Mouse (Mus musculus) G1E-ER4 (cell line): ENCODE results near the gene Fryl. TPM values are rescaled to one million over a fixed set of nuclear protein-coding genes. Genes with fewer than 3 reads are reported as not detected.

Experiments
- GATA1 ChIP-seq: IDR thresholded peaks from one replicate; pipeline ENCODE4 v1.8.0; 2012; ENCODE audit warnings: low read length, inconsistent platforms
- polyA plus RNA-seq: library from polyadenylated mRNA; stranded (reverse); fragments of >175 nt; gene quantifications from 2 replicates; pipeline ENCODE4 v1.2.3, GENCODE M21; 2012

Gene Fryl
- polyA plus RNA-seq, 1 experiment = 125 TPM

DNA sequence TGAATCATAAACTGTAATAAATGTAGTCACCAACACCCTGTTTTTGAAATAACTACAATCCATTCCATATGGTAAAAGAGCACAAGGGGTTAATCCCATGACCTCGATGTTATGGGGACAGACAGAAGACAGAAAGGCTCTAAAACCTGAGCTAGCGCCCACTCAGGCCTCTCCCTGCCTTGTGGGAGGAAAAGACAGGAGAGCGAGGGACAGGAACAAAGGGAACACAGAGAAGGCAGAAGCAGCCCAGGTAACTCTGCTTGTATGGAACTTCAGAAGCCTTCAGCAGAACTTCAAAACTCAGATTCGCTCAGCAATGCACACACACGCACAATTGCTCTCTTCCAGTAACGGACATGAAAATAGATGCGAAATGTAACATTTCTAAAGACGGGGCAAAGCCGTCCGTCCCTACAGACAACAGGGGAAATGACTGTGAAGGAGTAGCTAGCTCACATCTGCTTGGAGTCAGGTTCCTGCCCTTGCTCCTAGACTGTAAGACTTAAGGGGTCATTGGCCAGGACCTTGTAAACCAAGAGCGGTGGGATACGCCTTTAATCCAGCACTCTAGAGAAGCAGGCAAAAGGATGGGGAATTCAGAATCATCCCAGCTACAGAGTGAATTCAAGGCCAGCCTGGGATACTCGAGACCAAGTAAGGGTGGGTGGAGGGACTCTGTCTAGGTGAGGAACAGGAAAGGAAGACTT is 63.4 kb downstream of the Fryl start:
- TF ChIP-seq GATA1 = no peak

DNA sequence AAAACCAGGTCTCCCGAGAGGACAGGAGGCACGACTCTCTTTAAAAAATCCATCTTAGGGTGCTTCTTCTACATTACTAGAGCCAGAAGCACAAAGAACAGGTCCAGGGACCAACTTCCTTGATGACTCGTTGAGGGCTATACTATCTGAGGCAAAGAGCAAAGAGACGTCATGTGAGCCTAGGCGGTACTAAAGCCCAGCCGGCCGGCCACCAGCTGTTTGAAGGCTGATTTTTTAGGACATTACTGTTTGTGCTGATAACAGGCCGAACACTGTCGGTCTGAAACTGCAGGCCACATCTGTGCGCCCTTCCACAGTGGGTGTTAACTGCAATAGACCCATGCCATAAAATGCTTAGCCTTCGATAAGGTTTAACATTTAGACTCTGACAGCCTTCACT is 64.7 kb downstream of the Fryl start:
- TF ChIP-seq GATA1 = peak; percentile 60

DNA sequence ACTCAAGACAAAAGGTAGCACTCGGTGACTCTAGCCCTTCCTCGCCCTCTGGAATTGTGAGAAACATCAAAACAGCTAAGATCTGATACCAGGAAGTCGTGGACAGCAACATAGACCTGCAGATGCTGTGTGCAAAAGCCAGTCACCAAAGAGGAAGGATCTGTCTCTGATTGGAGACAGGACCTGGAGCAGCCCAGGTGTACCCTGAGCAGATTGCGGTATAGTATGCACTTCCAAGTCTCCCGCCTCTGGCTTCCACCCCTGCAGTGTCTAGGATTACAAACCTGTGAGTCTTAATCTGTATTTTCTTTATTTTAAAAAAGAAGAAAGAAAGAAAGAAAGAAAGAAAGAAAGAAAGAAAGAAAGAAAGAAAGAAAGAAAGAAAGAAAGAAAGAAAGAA is 66.3 kb downstream of the Fryl start:
- TF ChIP-seq GATA1 = no peak

DNA sequence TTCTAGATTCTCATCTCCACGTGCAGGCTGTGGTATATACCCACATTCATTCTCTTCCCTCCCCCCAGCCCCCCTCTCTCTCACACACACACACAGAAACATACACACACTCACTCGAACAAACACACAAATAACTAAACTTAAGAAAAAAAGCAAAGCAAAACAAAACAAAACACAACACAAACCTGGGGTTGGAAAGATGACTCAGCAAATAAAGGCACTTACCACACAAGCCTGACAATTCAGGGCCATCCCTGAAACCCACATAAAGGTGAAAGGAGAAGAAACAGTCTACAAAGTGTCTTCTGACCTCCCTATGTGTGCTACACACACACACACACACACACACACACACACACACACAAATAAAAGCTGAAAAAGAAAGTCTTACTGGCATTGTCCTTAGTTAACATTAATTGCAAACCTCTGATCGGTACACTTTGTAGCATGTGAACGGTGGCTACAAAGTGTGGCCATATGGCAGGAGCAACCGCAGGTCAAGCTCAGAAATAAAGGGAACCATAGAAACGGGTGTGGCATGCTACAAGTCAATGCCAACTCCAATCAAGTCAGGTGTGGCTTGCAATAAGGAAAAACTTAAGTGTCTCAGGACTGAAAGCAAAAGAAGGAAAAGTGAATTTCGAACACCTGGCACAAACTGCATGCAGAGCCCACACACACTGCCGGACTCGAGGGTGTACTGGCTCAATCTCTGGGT is 66.8 kb downstream of the Fryl start:
- no peak for TF ChIP-seq GATA1

DNA sequence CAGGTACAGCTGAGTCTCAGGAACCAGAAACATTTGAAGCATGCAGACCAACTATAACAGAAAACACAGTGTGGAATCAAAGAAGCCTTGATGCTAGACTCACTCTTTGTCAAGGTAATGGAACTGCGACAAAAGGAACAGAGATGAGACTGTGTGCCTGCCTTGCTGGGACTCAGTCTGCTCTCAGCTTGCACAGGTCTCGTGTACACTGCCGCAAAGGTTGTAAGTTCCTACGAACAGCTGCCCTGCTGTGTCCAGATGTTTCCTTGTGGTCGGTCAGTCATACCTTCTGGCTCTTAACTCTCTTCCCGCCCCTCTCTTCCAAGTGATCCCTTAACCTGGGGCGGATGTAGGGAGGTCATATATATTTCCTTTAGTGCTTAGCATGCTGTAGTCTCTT is 67.8 kb downstream of the Fryl start:
- TF ChIP-seq GATA1 = no peak

DNA sequence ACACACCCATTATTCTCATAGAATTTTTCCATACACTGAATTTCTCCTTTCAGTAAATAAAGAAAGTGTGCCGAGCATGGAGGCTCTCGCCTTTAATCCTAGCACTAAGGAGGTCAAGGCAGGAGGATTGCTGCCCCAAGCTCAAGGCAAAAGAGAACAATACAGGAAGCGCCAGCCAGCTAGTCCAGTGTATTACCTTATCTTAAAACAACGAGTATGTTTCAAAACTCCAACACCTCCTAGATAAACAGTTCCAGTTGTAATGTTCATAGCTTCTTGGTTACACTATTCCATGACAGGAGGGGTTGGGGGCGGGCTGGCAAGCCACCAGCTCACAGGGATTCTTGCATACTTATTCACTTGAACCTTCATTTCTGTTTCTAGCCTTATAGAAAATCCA is 68.3 kb downstream of the Fryl start:
- TF ChIP-seq GATA1 = no peak

DNA sequence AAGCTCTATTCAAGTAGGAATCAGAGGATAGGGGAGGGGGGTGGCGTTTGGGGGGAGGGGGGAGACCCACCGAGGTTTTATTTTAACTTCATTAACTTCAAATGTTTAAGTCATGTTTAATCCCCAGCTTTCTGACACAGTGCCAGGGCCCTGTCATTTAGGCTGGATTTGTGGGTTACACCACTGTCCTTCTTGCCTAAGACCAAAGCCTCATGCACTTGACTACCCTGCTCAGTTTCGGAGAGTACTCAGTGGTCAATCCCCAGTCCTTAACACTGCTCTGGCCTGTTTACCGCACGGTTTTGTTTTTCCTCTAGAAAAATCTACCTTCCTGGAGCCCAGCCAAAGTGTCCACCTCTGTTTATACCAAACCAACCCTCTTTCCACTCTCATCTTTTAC is 69.5 kb downstream of the Fryl start:
- TF ChIP-seq GATA1 = no peak

DNA sequence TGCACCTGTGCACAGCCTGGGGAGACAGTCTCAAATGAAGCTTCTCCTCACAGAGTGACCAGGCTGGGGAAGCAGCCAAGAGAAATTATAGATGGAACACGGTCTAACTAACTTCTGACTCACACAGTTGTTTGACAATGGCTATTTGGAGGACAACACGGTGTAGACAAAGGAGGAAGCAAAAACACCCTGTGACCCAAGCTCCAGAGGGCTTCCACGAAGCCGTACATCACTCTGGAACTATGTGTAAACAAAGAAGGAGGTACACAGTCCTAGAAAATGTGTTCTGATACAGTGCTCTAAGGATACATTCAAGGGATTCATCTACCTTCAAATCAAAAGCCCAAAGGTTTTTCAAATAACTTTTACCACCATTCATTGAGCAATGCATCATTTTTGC is 71.0 kb downstream of the Fryl start:
- no peak for TF ChIP-seq GATA1

DNA sequence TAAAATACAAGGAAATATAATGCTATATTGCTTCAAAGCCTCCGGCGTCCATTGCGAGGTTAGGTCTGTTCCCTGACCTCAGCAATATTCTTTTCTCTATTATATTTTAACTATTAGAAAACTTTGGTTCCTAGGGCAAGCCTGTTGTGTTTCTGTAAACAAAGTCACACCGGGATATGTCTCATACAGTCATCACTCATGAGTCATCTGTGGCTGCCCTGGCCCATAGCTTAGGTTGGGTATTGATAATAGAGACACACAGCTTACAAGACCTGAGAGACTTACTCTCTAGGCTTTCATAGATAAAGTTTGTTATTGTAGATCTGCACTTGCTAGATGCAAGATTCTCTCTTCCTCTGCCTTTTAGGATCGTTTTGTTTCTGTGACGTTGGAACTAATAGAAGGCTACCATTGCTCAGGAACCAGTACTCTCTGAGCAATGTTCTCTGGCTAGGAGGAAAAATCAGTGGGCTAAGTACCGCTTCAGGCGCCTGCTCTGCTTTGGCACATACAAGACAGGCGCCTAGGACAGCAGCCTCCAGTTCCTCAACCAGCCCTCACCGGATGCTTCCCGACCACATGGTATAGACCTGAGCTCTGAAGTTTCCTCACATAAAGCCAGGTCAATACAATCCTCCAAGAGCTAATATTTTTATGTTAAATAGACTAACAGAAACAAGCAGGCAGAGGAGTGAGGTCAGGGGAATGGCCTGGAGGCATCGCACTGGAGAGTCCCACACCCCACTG is 73.5 kb downstream of the Fryl start:
- no peak for TF ChIP-seq GATA1

DNA sequence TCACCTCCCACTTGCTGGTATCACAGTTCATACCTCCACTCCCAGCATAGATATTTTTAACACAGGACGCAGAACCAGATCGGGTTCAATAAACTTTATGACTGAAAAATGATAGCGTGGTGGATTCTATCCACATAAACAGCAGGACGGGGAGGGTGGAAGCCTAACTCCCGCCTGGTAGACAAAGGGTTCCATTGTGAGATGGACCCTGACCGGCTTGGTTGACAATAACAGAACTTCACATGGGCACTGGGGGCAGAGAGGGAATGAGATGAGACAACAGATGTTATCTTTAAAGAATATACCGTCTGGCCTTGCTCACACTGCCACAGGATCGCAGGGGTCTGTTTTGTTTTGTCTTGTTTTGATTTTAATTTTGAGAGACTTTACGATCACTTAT is 74.2 kb downstream of the Fryl start:
- no peak for TF ChIP-seq GATA1

DNA sequence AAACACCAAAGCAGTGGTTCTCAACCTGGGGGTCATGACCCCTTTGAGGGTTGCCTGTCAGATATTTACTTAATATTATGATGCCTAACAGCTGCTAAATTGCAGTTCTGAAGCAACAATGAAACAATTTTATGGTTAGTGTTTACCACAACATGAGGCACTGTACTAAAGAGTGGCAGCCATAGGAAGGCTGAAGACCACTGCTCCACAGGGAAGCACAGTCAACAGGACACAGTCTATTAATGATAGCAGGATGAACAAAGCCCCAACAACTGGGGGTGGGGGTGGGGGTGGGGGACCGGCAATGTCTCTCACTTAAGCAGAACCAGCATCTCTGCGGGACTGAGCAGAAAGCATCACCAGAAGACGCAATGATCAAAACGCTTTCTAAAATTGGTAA is 80.1 kb downstream of the Fryl start:
- TF ChIP-seq GATA1 = no peak

DNA sequence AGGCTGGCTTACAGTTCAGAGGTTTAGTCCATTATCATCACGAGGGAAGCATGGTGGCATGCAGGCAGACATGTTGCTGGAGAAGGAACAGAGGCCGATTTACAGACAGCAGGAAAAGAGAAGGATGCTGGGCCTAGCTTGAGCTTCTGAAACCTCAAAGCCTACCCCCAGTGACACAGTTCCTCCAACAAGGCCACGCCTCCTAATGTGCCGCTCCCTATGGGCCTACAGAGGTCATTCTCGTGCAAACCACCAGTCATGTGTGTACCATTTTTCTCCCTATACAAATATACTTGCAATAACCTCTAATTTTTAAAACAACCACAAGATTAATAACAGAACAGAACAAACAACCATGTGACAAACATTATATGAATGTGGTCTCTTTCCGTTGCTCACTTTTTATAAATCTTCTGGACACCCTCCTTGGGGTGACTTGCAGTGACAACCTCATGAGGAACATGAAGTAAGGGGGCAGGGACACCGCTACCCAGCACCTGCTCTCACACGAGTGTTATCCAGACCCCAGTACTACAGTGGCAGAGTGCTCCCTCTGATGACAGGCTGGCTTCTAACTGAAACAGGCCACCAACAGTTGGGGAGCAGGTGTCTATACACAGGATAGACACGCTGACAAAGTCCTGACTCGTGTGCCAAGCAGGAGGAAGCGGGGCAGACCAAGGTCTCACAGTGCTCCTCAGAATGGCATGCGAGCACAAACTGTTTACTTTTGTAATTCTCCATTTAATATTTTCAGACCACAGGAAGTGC is 80.9 kb downstream of the Fryl start:
- no peak for TF ChIP-seq GATA1

DNA sequence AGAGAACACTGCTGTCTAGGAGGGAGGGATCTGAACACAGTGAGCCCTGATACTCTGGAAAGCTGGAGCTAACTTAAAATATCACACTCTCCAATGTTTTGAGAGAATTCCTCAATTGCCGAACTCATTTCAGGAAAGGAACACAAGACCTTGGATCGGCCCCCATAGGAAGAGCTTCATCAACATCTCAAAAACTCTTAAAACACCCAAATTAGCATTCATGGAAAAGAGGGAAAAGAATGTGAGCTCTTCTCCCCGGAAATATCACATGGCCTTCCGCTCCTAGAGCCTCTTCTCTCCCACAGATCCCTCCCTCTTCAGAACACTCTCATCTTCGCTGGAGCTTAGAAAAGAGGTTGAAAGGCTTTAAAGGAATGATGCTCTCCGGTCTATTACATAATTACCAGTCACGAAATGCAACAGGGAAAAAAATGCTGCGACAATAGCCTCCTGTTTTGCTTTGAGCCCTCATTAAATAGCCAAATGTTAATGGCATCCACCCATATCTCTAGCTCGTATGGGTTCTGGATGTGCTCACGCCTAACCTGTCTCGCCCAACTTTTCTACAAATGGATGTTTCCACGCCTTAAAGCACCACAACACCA is 84.4 kb downstream of the Fryl start:
- TF ChIP-seq GATA1 = no peak

DNA sequence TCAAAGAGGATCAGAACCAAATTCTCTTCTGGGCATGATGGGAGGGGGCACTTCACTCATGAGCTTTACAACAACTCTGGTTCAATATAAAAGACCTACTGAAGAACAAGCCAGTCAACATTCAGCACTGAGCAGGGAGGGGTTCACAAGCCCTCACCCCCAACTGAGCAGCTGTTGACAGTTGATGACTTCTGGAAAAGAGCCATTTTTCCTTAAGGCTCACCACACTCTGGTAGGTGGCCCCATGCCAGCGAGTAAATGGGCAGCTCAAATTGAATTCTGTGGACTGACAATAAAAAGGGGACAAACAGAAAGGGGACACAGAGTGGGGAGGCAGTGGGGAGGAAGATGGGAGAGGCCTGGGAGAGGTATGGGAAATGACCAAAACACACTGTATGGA is 85.2 kb downstream of the Fryl start:
- no peak for TF ChIP-seq GATA1

DNA sequence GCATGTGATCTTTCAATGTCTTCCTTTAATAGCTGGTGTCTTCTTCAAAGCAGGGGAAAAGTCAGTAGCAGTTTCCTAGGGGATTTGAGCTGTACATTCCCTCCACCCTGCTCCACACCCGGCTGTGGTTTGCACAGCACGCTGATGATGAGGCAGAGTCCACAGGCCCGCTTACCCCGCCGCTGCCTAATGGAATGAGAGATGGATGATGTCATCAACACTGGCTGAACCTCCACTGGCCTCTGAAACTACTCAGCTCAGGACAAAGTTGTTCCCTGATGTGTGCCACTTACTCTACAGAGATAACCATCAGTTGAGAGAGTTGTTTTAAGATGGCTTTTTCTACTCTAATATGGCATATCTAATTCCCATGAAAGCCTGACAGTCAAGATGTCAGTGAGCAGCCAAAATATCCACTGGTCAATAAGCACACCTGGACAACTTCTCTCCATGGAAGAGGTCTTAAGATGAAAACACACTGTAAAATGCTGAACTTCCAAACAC is 87.6 kb downstream of the Fryl start:
- no peak for TF ChIP-seq GATA1
